Mouse (Mus musculus) MEL (cell line): ENCODE measurements around the gene Gucy1b2. TPM values are rescaled to one million over a fixed set of nuclear protein-coding genes. Genes with fewer than 3 reads are reported as not detected.
A peak's percentile ranks its signal among the peaks of the same experiment; 100 is the strongest.

Experiments used
- DNase-seq: peaks from one replicate; pipeline ENCODE4 v3.0.0; 2011; ENCODE audit warnings: low read depth, low spot score
- H3K27ac ChIP-seq: 2 replicates; pipeline ENCODE4 v1.5.1; 2012; ENCODE audit warnings: low read depth, mild to moderate bottlenecking, control low read depth, low read length, moderate library complexity; ENCODE audit not compliant: control insufficient read depth
- H3K27me3 ChIP-seq, 2 experiments: fragments of 150-350 bp in 1 of 2; sonication (generic) in 1 of 2; 2 replicates each; pipeline ENCODE4 v1.6.1; 2012; ENCODE audit warnings: low read length in 2 of 2, mild to moderate bottlenecking in 2 of 2, improper control_type of control experiment in 1 of 2, moderate library complexity in 1 of 2; ENCODE audit not compliant: insufficient read depth in 2 of 2, control insufficient read depth in 1 of 2
- H3K36me3 ChIP-seq, 2 experiments: 2 replicates each; pipeline ENCODE4 v1.6.1; 2012 to 2014; ENCODE audit warnings: low read length in 2 of 2, improper control_type of control experiment in 1 of 2, inconsistent platforms in 1 of 2, mild to moderate bottlenecking in 1 of 2; ENCODE audit not compliant: insufficient read depth in 2 of 2, control insufficient read depth in 1 of 2
- H3K4me1 ChIP-seq, 2 experiments: fragments of 150-350 bp in 1 of 2; sonication (generic) in 1 of 2; 2 replicates each; pipeline ENCODE4 v1.6.1; 2012; ENCODE audit warnings: low read length in 2 of 2, improper control_type of control experiment in 1 of 2, mild to moderate bottlenecking in 1 of 2; ENCODE audit not compliant: insufficient read depth in 2 of 2, control insufficient read depth in 1 of 2
- H3K4me3 ChIP-seq, 2 experiments: fragments of 150-350 bp in 1 of 2; sonication (generic) in 1 of 2; 2 replicates each; pipeline ENCODE4 v1.5.1; 2012; ENCODE audit warnings: low read depth in 2 of 2, low read length in 2 of 2, mild to moderate bottlenecking in 2 of 2, moderate library complexity in 2 of 2, control low read depth in 1 of 2, improper control_type of control experiment in 1 of 2; ENCODE audit not compliant: control insufficient read depth in 1 of 2, insufficient read depth in 1 of 2
- H3K79me2 ChIP-seq: 2 replicates; pipeline ENCODE4 v1.6.1; 2012; ENCODE audit warnings: mild to moderate bottlenecking, low read length, moderate library complexity; ENCODE audit not compliant: control insufficient read depth, poor library complexity, insufficient read depth
- H3K9ac ChIP-seq: 2 replicates; pipeline ENCODE4 v1.6.1; 2012; ENCODE audit warnings: low read depth, mild to moderate bottlenecking, control low read depth, low read length, moderate library complexity; ENCODE audit not compliant: control insufficient read depth, poor library complexity, severe bottlenecking
- H3K9me3 ChIP-seq: fragments of 150-350 bp; sonication (generic); replicated peaks from 2 replicates; pipeline ENCODE4 v1.6.1; 2012; ENCODE audit warnings: mild to moderate bottlenecking, low read length, improper control_type of control experiment, moderate library complexity; ENCODE audit not compliant: insufficient read depth
- BHLHE40 ChIP-seq: IDR thresholded peaks from 2 replicates; pipeline ENCODE4 v1.6.1; 2012; ENCODE audit warnings: low read depth, mild to moderate bottlenecking, inconsistent platforms, low read length, improper control_type of control experiment, borderline replicate concordance
- CHD2 ChIP-seq: IDR thresholded peaks from 2 replicates; pipeline ENCODE4 v1.6.1; 2011; ENCODE audit warnings: low read length, improper control_type of control experiment
- CTCF ChIP-seq, 3 experiments: IDR thresholded peaks in 2 of 3; conservative IDR thresholded peaks in 1 of 3; 2 replicates each; pipeline ENCODE4 v1.5.1; 2011 to 2012; ENCODE audit warnings: low read length in 3 of 3, low read depth in 2 of 3, mild to moderate bottlenecking in 2 of 3, improper control_type of control experiment in 1 of 3, inconsistent platforms in 1 of 3, mixed read lengths in 1 of 3, moderate library complexity in 1 of 3; ENCODE audit not compliant: control insufficient read depth in 1 of 3, insufficient read depth in 1 of 3, poor library complexity in 1 of 3, severe bottlenecking in 1 of 3
- ELF1 ChIP-seq: IDR thresholded peaks from 2 replicates; pipeline ENCODE4 v1.6.1; 2014; ENCODE audit warnings: low read depth, mild to moderate bottlenecking, inconsistent platforms, low read length, improper control_type of control experiment, moderate library complexity
- MAFK ChIP-seq: IDR thresholded peaks from 2 replicates; pipeline ENCODE4 v1.6.1; 2011; ENCODE audit warnings: low read depth, mild to moderate bottlenecking, low read length, improper control_type of control experiment, borderline replicate concordance
- MAX ChIP-seq: IDR thresholded peaks from 2 replicates; pipeline ENCODE4 v1.6.1; 2011; ENCODE audit warnings: low read length, improper control_type of control experiment
- MAZ ChIP-seq: IDR thresholded peaks from 2 replicates; pipeline ENCODE4 v1.6.1; 2012; ENCODE audit warnings: low read depth, mild to moderate bottlenecking, inconsistent platforms, low read length, improper control_type of control experiment
- MEF2A ChIP-seq: IDR thresholded peaks from 2 replicates; pipeline ENCODE4 v1.6.1; 2014; ENCODE audit warnings: low read depth, mild to moderate bottlenecking, inconsistent platforms, low read length, improper control_type of control experiment; ENCODE audit not compliant: poor library complexity, insufficient replicate concordance, severe bottlenecking; ENCODE audit errors: extremely low read depth
- MYC ChIP-seq: IDR thresholded peaks from 2 replicates; pipeline ENCODE4 v1.6.1; 2011; ENCODE audit warnings: low read depth, mild to moderate bottlenecking, low read length, improper control_type of control experiment, moderate library complexity
- NRF1 ChIP-seq: IDR thresholded peaks from 2 replicates; pipeline ENCODE4 v1.6.1; 2014; ENCODE audit warnings: low read depth, mild to moderate bottlenecking, inconsistent platforms, low read length, improper control_type of control experiment, moderate library complexity; ENCODE audit not compliant: poor library complexity, insufficient read depth, severe bottlenecking
- POLR2A ChIP-seq, 2 experiments: IDR thresholded peaks; 2 replicates each; pipeline ENCODE4 v1.6.1; 2011 to 2012; ENCODE audit warnings: low read length in 2 of 2, mild to moderate bottlenecking in 2 of 2, control low read depth in 1 of 2, improper control_type of control experiment in 1 of 2, low read depth in 1 of 2, moderate library complexity in 1 of 2; ENCODE audit not compliant: control insufficient read depth in 1 of 2, insufficient read depth in 1 of 2, poor library complexity in 1 of 2
- POLR2AphosphoS2 ChIP-seq: IDR thresholded peaks from 2 replicates; pipeline ENCODE4 v1.6.1; 2011; ENCODE audit warnings: low read length, improper control_type of control experiment
- POLR2AphosphoS5 ChIP-seq: IDR thresholded peaks from 2 replicates; pipeline ENCODE4 v1.6.1; 2012; ENCODE audit warnings: low read depth, borderline replicate concordance, mild to moderate bottlenecking, inconsistent platforms, low read length, moderate library complexity, mixed read lengths
- RCOR1 ChIP-seq: IDR thresholded peaks from 2 replicates; pipeline ENCODE4 v1.6.1; 2012; ENCODE audit warnings: low read depth, mild to moderate bottlenecking, inconsistent platforms, low read length, improper control_type of control experiment
- SMC3 ChIP-seq: IDR thresholded peaks from 2 replicates; pipeline ENCODE4 v1.6.1; 2011; ENCODE audit warnings: low read depth, low read length, improper control_type of control experiment
- TAL1 ChIP-seq: IDR thresholded peaks from 2 replicates; pipeline ENCODE4 v1.6.1; 2012; ENCODE audit warnings: mild to moderate bottlenecking, inconsistent platforms, low read length, moderate library complexity, mixed read lengths
- TBP ChIP-seq: IDR thresholded peaks from 2 replicates; pipeline ENCODE4 v1.8.0; 2011; ENCODE audit warnings: low read depth, low read length, improper control_type of control experiment
- TCF12 ChIP-seq: IDR thresholded peaks from 2 replicates; pipeline ENCODE4 v1.6.1; 2014; ENCODE audit warnings: low read depth, mild to moderate bottlenecking, inconsistent platforms, low read length, improper control_type of control experiment, moderate library complexity
- USF2 ChIP-seq, 2 experiments: IDR thresholded peaks; 2 replicates each; pipeline ENCODE4 v1.6.1; 2011 to 2012; ENCODE audit warnings: improper control_type of control experiment in 2 of 2, low read length in 2 of 2, borderline replicate concordance in 1 of 2, inconsistent platforms in 1 of 2, low read depth in 1 of 2, mild to moderate bottlenecking in 1 of 2; ENCODE audit not compliant: insufficient read depth in 1 of 2
- ZC3H11A ChIP-seq: IDR thresholded peaks from 2 replicates; pipeline ENCODE4 v1.6.1; 2012; ENCODE audit warnings: low read depth, mild to moderate bottlenecking, inconsistent platforms, low read length, improper control_type of control experiment
- ZKSCAN1 ChIP-seq: IDR thresholded peaks from 2 replicates; pipeline ENCODE4 v1.6.1; 2012; ENCODE audit warnings: low read depth, mild to moderate bottlenecking, inconsistent platforms, low read length, improper control_type of control experiment, moderate library complexity
- polyA plus RNA-seq, 2 experiments: library from polyadenylated mRNA; stranded (reverse) in 1 of 2; unstranded in 1 of 2; fragments of >175 nt in 1 of 2; fragments of >200 nt in 1 of 2; gene quantifications; 2 replicates each; pipeline versions ENCODE4 v1.2.1 to v1.2.4; 2012; ENCODE audit warnings: low replicate concordance in 2 of 2, low read depth in 1 of 2; ENCODE audit not compliant: insufficient read length in 2 of 2, insufficient read depth in 1 of 2, missing spikeins in 1 of 2
- total RNA-seq: library from RNA; depleted of rRNA; stranded (reverse); fragments of 300-350 nt; gene quantifications from 2 replicates; pipeline ENCODE4 v1.2.3, GENCODE M21; 2012

Gucy1b2 gene
- total and polyA plus RNA-seq, 3 experiments: not detected

DNA sequence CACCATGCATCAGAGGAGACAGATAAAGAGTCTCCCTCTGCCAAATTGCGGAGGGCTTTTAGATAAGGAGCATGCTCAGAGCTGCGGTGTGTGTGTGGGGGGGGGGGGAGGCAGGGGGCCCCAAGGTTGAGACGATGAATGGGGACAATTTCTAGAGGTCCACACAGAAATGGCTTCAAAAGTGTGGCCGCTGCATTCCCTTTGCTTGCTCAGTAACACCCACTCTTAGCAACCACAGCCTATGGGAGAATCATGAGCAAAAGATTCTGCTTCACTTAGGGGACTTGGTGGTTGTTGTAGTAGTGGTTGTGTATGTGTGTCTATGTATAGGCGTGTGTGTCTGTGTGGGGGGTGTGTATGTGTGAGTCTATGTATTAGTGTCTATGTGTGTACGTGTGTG lies 75.5 kb downstream of the Gucy1b2 start:
- Histone ChIP-seq H3K27me3 (no peaks in the 10 kb centered on the region), H3K9ac (no peak overlapping the region), H3K4me1 (no peaks in the 10 kb centered on the region), H3K4me3 (no peak overlapping the region), H3K36me3 (no peaks in the 10 kb centered on the region; a peak in 1 of 4 replicates), H3K79me2 (no peaks in the 10 kb centered on the region), H3K27ac (no peak overlapping the region), H3K9me3 (no peaks in the 10 kb centered on the region)
- peak; percentile 14 for DNase-seq
- TF ChIP-seq NRF1 (peak; percentile 40; the same call in 1 of the 2 replicates), MEF2A (no peak)
- TF ChIP-seq, all 39 proteins: peak for 1

- Histone ChIP-seq H3K9ac (no peak overlapping the region), H3K27ac (no peak overlapping the region), H3K79me2 (no peaks in the 10 kb centered on the region), H3K27me3 (no peaks in the 10 kb centered on the region), H3K4me3 (no peak overlapping the region), H3K36me3 (no peaks in the 10 kb centered on the region; a peak in 2 of 4 replicates), H3K4me1 (no peaks in the 10 kb centered on the region), H3K9me3 (no peaks in the 10 kb centered on the region)
- TF ChIP-seq TBP (no peak), ZKSCAN1 (no peak), TAL1 (no peak), ZC3H11A (no peak), TCF12 (no peak), RCOR1 (no peak), MAFK (no peak), POLR2AphosphoS2 (no peak), POLR2A (IDR thresholded peaks at IDR 0.05; ENCODE audit: control insufficient read depth in 1 of 2, insufficient read depth in 1 of 2, low read depth in 1 of 2, low read length in 2 of 2, poor library complexity in 1 of 2) (no peak)
- no peak for DNase-seq
Measured at GRCm38 (mm10) chr14:62379391-62379790, 76.7 kb downstream of the Gucy1b2 start.

- Histone ChIP-seq H3K4me1 (no peaks in the 10 kb centered on the region), H3K36me3 (no peaks in the 10 kb centered on the region; a peak in 2 of 4 replicates), H3K27me3 (no peaks in the 10 kb centered on the region), H3K9me3 (no peaks in the 10 kb centered on the region), H3K9ac (no peak overlapping the region), H3K4me3 (no peak overlapping the region)
- TF ChIP-seq MEF2A (no peak), RCOR1 (no peak), POLR2AphosphoS5 (no peak), USF2 (IDR thresholded peaks at IDR 0.05; ENCODE audit: borderline replicate concordance in 1 of 2, insufficient read depth in 1 of 2, low read depth in 1 of 2, low read length in 2 of 2) (no peak), MAX (no peak), TCF12 (no peak), POLR2A (IDR thresholded peaks at IDR 0.05; ENCODE audit: control insufficient read depth in 1 of 2, insufficient read depth in 1 of 2, low read depth in 1 of 2, low read length in 2 of 2, poor library complexity in 1 of 2) (no peak), CTCF (IDR thresholded peaks at IDR 0.05 in 2 of 3, conservative IDR thresholded peaks at IDR 0.05 in 1 of 3; ENCODE audit: control insufficient read depth in 1 of 3, insufficient read depth in 1 of 3, low read depth in 2 of 3, low read length in 3 of 3, poor library complexity in 1 of 3, severe bottlenecking in 1 of 3) (no peak), BHLHE40 (no peak), NRF1 (no peak), CHD2 (no peak), ZKSCAN1 (no peak), MAZ (no peak), MYC (no peak), SMC3 (no peak), MAFK (no peak), ELF1 (no peak)
- TF ChIP-seq, all 39 proteins: peak for 0
- no peak for DNase-seq
- Histone ChIP-seq H3K27ac (no peak overlapping the region), H3K79me2 (no peaks in the 10 kb centered on the region)
Measured at GRCm38 (mm10) chr14:62376115-62376514, 80.0 kb downstream of the Gucy1b2 start.
